Mouse (Mus musculus): ENCODE data around the gene Sox30. TPM values are rescaled to one million over a fixed set of nuclear protein-coding genes. Genes with fewer than 3 reads are reported as not detected.
A peak's percentile ranks its signal among the peaks of the same experiment; 100 is the strongest.
"Not testable (repeated sequence)": the region's sequence is repeated elsewhere in the genome, so short reads cannot be mapped to it uniquely, and the experiment has no call there.

Gene Sox30
- total RNA-seq, 2 experiments from 2014 or later = not detected

DNA sequence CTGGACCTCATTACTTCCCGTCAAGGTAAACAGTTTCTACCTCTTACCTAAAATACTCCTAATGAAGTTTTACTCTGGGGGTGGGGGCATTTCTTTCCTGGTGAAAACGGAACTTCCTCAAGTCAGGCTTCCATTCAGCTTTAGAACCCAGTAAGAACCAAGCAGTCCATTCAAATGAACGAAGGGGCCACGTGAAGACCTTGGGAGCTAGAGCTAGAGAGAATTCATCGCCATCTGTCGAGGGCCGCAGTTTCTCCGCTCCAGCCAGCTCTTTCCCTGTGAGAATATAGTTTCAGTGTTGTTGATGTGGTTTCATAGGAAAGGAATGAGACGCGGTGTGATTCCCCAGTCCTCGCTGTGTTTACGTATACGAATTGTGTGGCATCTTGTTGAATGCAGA lies 12.0 kb downstream of the Sox30 start:
- ATAC-seq (replicated peaks; ENCODE audit: low FRiP score, poor library complexity, severe bottlenecking) = no peak

DNA sequence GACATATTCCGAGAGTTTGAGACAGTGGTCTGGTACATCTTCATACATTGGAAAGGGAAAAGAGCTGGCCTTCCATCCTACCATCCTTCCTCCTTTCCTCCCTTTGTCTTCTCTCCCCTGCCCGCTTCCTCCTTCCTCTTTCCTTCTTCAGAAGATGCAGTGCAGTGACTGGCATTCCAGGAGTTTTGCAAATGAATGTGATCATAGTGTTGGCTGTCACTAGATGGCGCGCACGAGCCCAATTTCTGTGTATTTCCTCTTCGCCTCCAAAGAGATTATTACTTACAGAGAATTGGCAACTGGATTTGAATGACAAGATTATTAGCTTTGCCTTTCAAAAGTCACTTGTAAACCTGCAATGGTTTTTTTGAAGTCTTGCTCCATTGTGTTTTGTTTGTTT lies 36.0 kb downstream of the Sox30 start:
- ATAC-seq (replicated peaks; ENCODE audit: low FRiP score, poor library complexity, severe bottlenecking) = peak; percentile 57

DNA sequence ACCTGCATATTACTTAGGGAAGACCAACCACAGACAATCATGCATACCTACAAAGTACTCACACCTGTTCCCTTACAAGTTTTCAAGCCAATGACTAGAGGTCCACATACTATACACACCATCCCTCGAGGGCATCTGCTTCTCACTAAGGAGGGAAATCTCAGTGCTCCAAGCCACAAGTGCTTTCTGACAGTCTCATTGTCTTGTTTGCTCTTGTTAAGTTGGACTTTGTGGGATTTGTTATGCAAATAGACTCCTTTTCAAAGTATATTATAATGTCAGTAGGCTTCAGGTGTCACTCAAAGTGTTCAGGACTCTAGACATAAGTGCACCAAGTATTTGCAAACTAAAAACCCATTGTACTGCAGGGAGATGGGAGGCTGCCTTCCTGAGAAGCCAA lies 40.1 kb downstream of the Sox30 start:
- ATAC-seq (replicated peaks; ENCODE audit: low FRiP score, poor library complexity, severe bottlenecking) = no peak

GRCm38 (mm10) chr11:46021850-46022249 lies 41.7 kb downstream of the Sox30 start:
- ATAC-seq (replicated peaks; ENCODE audit: low FRiP score, poor library complexity, severe bottlenecking) = no peak

DNA sequence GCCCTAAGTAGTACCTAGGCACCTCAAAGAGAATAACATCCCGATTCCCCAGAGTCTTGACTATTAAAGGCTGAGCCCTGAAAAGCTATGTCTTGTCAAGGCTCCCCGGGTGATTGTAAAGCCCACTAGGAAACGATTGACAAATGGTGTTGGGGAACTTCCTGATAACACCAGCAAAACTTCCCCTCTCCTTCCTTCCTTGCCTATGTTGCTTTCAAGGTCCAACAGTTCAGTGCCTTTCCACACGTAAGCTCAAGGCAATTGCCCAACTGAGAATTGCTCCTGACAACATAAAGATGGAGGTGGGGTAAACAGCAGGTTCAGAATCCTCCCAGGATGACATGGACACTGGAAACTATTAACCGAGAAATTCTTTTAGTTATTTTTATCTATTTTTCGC lies 42.9 kb downstream of the Sox30 start:
- ATAC-seq (replicated peaks; ENCODE audit: low FRiP score, poor library complexity, severe bottlenecking) = no peak

DNA sequence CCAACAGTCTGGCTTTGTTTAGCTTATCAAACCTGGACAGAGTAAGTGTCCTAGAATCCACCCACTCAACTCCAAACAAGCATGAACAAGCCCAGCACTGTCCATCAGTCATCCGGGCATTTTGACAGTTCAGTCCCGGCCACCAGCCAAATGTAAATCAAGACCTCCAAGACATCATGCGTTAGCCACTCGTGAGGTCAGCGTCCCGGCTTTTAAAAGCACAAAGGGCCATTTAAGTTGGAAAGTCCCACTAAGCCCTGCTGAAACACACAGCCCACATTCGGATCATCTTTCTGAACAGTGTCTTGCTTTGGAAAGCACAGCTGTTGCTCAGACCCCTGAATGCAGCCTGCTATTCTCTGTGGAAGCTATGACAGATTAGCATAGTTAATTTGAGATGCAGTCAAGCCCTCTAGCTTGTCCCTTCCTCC lies 45.9 kb downstream of the Sox30 start:
- ATAC-seq (replicated peaks; ENCODE audit: low FRiP score, poor library complexity, severe bottlenecking) = no peak

DNA sequence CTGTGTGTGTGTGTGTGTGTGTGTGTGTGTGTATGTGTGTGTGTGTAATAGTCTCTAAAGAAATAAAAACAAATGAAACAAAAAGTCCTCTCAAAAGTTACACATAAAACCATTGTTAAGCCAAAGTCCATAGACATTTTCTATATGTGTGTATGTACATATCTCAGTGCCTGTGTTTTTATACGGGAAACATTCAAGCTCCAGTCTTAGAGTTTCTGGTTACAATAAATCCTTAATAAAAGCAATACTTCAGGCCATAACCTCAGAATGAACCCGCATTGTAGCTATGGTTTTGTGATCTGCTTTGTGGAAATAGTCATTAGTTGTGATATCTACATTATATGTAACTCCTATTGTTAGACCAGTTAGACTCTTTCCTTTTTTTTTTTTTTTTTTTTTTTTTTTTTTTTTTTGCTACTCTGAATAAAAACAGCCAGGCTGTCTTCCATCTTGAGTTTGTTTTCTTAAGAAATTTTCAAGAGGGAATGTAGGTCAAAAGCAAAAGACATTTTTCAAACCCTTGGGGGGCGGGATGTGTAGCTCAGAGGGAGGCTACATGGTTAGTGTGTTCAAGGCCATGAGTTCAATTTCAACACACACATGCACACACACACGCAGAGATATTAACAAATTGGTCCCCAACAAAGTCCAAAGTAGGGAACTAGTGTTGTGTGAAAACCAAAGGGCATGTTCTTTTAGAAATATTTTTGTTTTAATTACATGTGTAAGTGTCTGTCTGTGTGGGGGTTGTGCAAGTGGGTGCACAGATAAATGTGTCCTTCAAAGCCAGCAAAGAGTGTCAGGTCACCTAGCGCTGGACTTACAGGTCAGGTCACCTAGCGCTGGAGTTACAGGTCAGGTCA lies 48.1 kb downstream of the Sox30 start:
- ATAC-seq (replicated peaks; ENCODE audit: low FRiP score, poor library complexity, severe bottlenecking) = no peak

DNA sequence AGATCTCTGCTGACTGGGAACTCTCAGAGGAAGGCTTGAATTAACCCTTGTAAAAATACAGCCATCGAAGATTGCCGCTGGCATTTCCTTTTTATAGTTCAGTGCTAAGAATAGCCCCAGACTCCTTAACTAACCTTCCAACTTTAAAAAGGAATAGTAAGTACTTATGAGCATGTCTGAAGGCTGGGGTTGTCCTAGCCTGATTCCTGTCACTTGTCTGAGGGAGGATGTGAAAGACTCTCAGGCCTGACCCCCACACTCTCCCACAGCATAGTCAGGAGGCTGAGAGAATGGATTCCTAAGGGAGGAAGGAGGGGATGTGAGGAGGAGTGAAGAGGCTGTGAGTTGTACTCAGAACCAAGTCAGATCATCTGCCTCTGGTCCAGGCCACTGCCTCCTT lies 49.4 kb downstream of the Sox30 start:
- no peak for ATAC-seq (replicated peaks; ENCODE audit: low FRiP score, poor library complexity, severe bottlenecking)

GRCm38 (mm10) chr11:46030026-46030425 lies 49.9 kb downstream of the Sox30 start:
- no peak for ATAC-seq (replicated peaks; ENCODE audit: low FRiP score, poor library complexity, severe bottlenecking)

- no peak for ATAC-seq (replicated peaks; ENCODE audit: low FRiP score, poor library complexity, severe bottlenecking)
Observed at GRCm38 (mm10) chr11:46031470-46031869, 51.4 kb downstream of the Sox30 start.

- ATAC-seq (replicated peaks; ENCODE audit: low FRiP score, poor library complexity, severe bottlenecking) = no peak
Observed at GRCm38 (mm10) chr11:46032956-46033355, 52.8 kb downstream of the Sox30 start.

DNA sequence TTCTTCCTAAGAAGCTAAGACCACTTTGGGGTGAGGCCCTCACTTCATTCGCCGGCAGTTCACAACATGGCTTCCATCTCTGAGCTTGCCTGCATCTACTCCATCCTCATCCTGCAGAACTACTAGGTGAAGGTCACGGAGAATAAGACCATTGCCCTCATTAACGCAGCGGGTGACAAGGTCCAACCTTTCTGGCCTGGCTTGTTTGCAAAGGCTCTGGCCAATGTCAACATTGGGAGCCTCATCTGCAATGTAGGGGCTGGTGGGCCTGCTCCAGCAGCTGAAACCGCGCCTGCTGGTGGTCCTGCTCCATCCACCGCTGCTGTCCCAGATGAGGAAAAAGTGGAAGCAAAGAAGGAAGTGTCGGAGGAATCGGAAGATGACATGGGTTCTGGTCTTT lies 56.3 kb downstream of the Sox30 start:
- no peak for ATAC-seq (replicated peaks; ENCODE audit: low FRiP score, poor library complexity, severe bottlenecking)

DNA sequence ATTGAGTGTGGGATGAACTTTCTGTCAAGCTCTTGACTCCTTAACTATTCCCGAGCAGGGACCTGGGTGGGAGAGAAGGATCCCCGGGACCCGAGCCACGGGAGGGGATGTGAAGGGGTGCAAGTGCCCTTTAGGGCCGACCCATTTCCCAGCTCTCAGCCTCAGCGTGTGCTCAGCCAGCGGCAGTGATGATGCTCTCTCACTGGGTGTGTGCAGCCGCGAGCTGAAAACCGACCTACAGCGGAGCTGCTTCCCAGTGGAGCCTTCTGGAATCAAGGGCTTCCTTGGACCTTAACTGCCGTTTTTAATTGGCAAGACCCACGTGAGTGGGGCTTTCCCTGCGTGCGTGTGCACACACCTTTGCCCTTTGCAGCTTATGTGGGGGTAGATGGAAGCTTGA lies 58.8 kb downstream of the Sox30 start:
- no peak for ATAC-seq (replicated peaks; ENCODE audit: low FRiP score, poor library complexity, severe bottlenecking)

- ATAC-seq (replicated peaks; ENCODE audit: low FRiP score, poor library complexity, severe bottlenecking) = no peak
Observed at GRCm38 (mm10) chr11:46039335-46039734, 59.2 kb downstream of the Sox30 start.

DNA sequence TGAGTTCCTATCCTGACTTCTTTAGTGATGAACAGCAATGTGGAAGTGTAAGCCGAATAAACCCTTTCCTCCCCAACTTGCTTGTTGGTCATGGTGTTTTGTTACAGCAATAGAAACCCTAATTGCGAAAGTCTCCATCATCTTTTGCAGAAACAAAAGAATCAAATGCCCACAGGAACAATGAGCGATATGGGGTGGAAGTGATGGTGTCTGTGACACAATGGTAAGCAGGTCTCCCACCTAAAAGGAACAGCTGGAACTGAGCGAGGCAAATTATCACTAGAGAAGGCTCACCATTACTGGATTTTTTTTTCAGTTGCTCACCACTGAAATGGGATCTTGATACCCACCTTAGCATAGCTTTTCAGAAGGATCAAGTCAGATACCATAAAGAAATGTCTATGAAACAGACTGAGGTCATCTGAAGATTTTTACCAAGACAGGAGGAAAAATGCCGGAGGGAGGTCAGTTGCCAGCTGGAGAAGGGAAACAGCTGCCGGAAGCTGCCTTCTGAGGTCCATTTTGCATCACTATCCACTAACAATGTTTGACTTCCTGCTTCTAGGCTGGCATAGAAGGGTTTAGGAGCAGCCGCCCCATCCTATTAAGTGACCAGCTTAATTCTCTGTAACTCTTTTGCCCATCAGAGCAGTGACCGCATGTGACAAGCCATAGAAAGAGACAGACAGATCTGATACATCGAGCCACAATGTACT lies 60.9 kb downstream of the Sox30 start:
- no peak for ATAC-seq (replicated peaks; ENCODE audit: low FRiP score, poor library complexity, severe bottlenecking)

DNA sequence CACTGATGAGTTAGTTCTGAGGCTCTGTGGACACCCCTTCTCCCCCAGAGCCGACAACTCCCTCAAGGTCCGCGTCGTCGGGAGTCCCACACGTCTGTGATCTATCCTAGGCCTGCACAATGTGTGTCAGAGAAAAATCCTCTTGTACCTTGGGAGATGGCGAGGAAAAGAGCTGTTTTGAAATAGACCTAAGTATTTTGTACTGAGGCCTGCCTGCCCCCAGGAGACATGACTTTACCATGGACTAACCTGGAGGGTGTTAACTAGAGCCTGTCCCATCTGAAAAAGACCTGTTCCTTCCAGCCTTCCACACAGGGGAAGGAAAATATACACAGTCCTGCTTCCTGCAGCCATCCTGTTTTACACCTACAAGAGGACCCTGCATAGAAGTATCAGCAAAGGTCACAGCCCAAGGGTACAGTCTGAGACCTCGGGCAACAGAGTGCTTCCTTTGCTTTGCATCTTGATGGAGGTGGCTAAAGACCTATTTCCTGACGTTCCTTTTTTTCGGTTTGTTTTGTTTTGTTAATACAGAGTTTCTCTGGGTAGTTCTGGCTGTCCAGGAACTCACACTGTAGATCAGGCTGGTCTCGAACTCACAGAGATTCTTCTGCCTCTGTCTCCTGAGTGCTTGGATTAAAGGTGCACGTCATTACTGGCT lies 61.6 kb downstream of the Sox30 start:
- ATAC-seq (replicated peaks; ENCODE audit: low FRiP score, poor library complexity, severe bottlenecking) = no peak

DNA sequence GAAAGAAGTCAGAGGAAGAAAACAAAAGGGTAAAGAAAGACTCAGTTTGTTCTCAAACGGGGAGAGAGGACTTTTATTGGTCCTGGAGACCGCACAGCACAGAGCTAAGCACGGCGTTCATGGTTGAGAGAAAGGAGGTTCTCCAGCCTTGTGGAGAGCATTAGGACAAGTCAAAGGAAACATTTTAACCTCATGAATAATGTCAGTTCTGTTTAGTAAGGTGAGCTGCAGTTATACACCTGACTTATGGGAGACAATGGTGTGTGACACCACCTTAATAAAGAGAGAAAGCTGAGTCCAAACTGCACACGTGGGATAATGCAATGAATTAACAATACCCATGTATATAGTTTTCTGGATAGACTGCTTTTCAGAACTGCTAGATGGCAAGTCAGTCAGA lies 64.7 kb downstream of the Sox30 start:
- no peak for ATAC-seq (replicated peaks; ENCODE audit: low FRiP score, poor library complexity, severe bottlenecking)

DNA sequence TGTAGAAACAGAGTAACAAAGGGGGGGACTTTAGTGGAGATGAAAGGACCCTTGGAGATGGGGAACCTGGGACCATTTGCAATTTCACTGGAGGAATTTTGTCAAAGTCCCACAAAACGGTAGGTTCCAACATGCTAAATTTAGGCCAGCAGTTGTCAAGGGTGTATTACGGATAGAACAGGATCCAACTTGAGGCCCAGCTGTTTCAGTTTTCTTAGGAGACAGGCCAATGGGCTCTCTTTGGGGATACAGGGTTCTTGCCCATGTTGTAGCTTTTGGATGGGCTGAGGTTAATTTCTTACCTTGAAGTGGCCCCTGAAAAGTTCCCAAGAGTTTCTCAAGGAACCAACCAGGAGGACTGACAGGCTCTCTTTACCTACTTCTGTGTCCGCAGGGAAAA lies 67.2 kb downstream of the Sox30 start:
- ATAC-seq (replicated peaks; ENCODE audit: low FRiP score, poor library complexity, severe bottlenecking) = no peak

DNA sequence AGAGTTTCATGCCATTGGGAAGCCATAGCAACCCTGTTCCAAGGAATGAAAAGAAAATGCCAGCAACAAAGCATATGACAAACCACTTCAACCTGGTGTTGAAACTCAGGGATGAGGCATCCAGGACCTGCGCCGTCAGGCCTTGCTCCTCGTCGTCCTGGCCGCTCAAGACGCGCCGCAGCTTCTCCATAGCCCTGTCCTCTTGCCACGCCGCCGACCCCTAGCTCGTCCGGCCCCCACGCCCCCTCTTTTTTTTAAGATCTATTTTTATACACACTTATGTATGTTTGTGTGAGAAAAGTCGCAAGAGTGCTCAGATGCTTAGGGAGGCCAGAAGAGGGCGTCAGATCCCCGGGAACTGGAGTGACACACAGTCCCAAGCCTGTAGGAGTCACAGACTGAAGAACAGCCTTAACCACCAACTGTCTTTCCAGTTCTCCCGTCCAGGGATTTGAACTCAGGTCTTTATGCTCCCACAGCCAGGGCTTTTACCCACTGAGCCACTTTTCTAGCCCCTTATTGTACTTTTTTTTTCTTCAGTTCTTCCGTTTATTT lies 72.1 kb downstream of the Sox30 start, which contains the start of gene Gm12166:
Gm12166 (minus strand) TSS at position 217 of the 555 bp plus-strand sequence.
- peak; percentile 52; the same call in 1 of the 2 replicates for ATAC-seq (replicated peaks; ENCODE audit: low FRiP score, poor library complexity, severe bottlenecking)

DNA sequence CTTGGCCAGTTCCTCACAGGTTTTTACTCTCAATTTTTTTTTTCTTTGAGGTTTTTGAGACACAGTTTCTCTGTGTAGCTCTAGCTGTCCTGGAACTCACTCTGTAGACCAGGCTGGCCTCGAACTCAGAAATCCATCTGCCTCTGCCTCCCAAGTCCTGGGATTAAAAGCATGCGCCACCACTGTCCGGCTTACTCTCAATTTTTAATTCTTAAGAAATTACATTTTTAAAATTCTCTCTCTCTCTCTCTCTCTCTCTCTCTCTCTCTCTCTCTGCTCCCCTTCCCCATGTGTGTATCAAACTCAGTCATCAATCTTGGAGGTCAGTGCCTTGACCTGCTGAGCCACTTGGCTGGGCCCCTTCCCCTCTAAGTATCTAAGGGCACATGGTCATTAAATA lies 73.3 kb downstream of the Sox30 start:
- ATAC-seq (replicated peaks; ENCODE audit: low FRiP score, poor library complexity, severe bottlenecking) = not testable (repeated sequence)
